Mouse (Mus musculus) forebrain, embryonic 13.5 days (tissue): ENCODE results near the gene Omt2b. TPM values are rescaled to one million over a fixed set of nuclear protein-coding genes. Genes with fewer than 3 reads are reported as not detected.
"Not testable (repeated sequence)": the region's sequence is repeated elsewhere in the genome, so short reads cannot be mapped to it uniquely, and the experiment has no call there.

Source experiments
- ATAC-seq: fragments of 200-750 bp; cut with Nextera tagmentation; 2 replicates; pipeline ENCODE4 v1.8.0; 2017
- H3K27ac ChIP-seq: fragments of 300-500 bp; sonication (generic); 2 replicates; pipeline ENCODE4 v1.5.1; 2015; ENCODE audit warnings: inconsistent platforms, mild to moderate bottlenecking, moderate library complexity
- H3K27me3 ChIP-seq: fragments of 300-500 bp; sonication (generic); 2 replicates; pipeline ENCODE4 v1.6.1; 2015; ENCODE audit warnings: mild to moderate bottlenecking, inconsistent platforms
- H3K36me3 ChIP-seq: fragments of 300-500 bp; sonication (generic); 2 replicates; pipeline ENCODE4 v1.6.1; 2015; ENCODE audit warnings: mild to moderate bottlenecking, inconsistent platforms; ENCODE audit not compliant: poor library complexity, severe bottlenecking
- H3K4me1 ChIP-seq: fragments of 300-500 bp; sonication (generic); 2 replicates; pipeline ENCODE4 v1.6.1; 2015; ENCODE audit warnings: inconsistent platforms
- H3K4me2 ChIP-seq: fragments of 300-500 bp; sonication (generic); 2 replicates; pipeline ENCODE4 v1.6.1; 2015; ENCODE audit warnings: inconsistent platforms, mild to moderate bottlenecking, moderate library complexity
- H3K4me3 ChIP-seq: fragments of 300-500 bp; sonication (generic); 2 replicates; pipeline ENCODE4 v1.5.1; 2015; ENCODE audit warnings: mild to moderate bottlenecking, inconsistent platforms
- H3K9ac ChIP-seq: fragments of 300-500 bp; sonication (generic); 2 replicates; pipeline ENCODE4 v1.6.1; 2015; ENCODE audit warnings: mild to moderate bottlenecking, inconsistent platforms
- H3K9me3 ChIP-seq: fragments of 300-500 bp; sonication (generic); replicated peaks from 2 replicates; pipeline ENCODE4 v1.6.1; 2016; ENCODE audit warnings: inconsistent platforms
- WGBS: fragments of 180-500 bp; shearing (Covaris S2); methylation state at CpG from one replicate; pipeline ENCODE4 v1.1.7; 2015; 5-methylcytosine and 5-hydroxymethylcytosine counted together
- polyA plus RNA-seq: library from polyadenylated mRNA; unstranded; fragments of >200 nt; fragmentation: Nextera tagmentation; extraction: Ambion mirVana; gene quantifications from 2 replicates; pipeline ENCODE4 v1.2.1, GENCODE M21; 2015

The Omt2b gene
- polyA plus RNA-seq, 1 experiment from 2014 or later: not detected

DNA sequence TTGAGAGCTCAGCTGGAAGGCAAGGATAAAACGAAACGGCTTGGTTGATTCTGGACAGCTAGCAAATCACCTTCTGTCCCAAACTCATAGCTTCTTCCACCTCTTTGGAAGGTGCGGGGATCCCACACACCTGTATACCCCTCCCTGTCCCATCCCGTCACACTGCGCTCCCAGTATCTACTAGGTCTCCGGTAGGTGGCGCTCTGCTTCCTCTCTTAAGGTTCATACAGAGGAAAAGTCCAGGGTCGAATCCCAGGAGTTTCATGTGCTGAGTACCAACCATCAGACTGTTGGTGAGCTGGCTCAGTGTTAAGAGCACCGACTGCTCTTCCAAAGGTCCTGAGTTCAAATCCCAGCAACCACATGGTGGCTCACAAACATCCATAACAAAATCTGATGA, 30.7 kb downstream of the Omt2b start:
- no peaks in the 10 kb centered on the region for H3K27me3 ChIP-seq
- H3K4me3 ChIP-seq: no peak overlapping the region
- no peak overlapping the region for H3K9ac ChIP-seq
- H3K27ac ChIP-seq: no peak overlapping the region
- ATAC-seq: peak; percentile 69; the same call in 1 of the 2 replicates
- no peaks in the 10 kb centered on the region for H3K36me3 ChIP-seq
- no peak overlapping the region for H3K4me2 ChIP-seq
- whole genome bisulfite sequencing: 14% methylated on average over 9 of the region's 9 CpGs
- H3K9me3 ChIP-seq: no peaks in the 10 kb centered on the region
- no peaks in the 10 kb centered on the region for H3K4me1 ChIP-seq

DNA sequence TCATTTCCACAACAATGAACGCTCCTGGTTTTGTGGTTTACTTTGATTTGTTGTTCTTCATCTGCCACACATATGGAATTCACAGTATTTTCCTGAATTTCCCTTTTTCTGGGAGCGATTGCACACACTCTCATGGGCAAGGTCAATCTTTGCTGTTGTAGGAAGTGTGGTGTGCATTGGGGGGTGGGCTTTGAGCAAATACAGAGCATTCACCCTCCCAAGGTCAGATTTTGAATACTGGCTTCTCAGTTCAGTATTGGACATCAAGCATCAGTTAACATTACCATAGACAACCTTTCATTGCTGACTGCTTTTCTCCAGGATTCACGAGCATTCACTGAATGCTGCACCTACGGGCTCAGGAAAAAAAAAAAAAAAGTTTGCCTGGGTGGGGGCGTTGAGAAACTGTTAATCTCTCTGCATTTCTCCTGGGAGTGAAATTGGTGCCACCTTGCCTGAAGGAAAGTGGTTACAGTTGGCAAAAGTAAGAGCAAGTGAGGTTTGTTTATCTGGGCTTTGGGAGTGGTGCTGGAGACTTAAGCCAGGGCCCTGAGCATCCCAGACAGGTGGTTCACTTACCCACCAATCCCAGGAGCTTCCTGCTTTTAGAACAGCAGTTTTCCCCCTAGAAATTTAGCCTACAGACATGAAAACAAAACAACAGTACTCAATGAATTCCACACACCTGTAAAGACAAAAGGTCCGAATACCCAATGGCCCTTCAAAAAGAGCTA, 32.5 kb downstream of the Omt2b start:
- no peak overlapping the region for H3K9ac ChIP-seq
- H3K36me3 ChIP-seq: no peaks in the 10 kb centered on the region
- H3K4me1 ChIP-seq: no peaks in the 10 kb centered on the region
- WGBS: 80% methylated on average over 6 of the region's 6 CpGs
- no peak for ATAC-seq
- no peak overlapping the region for H3K27ac ChIP-seq
- no peaks in the 10 kb centered on the region for H3K27me3 ChIP-seq
- H3K9me3 ChIP-seq: no peaks in the 10 kb centered on the region
- no peak overlapping the region for H3K4me3 ChIP-seq
- no peak overlapping the region for H3K4me2 ChIP-seq

DNA sequence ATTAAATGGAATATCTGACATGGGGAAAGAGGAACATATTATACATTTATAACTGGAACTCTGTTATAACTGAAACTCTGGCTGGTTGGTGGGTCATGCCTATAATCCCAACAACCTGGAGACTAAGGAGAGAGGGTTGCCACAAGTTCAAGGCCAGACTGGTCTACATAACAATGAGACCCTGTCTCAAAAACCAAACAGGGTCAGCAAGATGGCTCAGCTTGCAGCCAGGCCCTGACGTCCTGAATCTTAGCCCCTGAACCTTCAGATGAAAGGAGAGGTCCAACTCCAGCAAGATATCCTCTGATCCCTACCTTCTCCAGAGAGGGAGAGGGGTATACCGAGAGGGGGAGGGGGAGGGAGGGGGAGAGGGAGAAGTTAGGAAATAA, 33.1 kb downstream of the Omt2b start:
- 33% methylated on average over 2 of the region's 2 CpGs for WGBS
- Histone ChIP-seq H3K4me3 (no peak overlapping the region), H3K4me2 (no peak overlapping the region), H3K27ac (no peak overlapping the region), H3K4me1 (no peaks in the 10 kb centered on the region), H3K9me3 (no peaks in the 10 kb centered on the region), H3K27me3 (no peaks in the 10 kb centered on the region), H3K36me3 (no peaks in the 10 kb centered on the region), H3K9ac (no peak overlapping the region)
- ATAC-seq: no peak

- no peak overlapping the region for H3K4me3 ChIP-seq
- no peak overlapping the region for H3K27ac ChIP-seq
- no peaks in the 10 kb centered on the region for H3K4me1 ChIP-seq
- no peaks in the 10 kb centered on the region for H3K9me3 ChIP-seq
- 83% methylated on average over 6 of the region's 6 CpGs for WGBS
- H3K27me3 ChIP-seq: no peaks in the 10 kb centered on the region
- H3K36me3 ChIP-seq: no peaks in the 10 kb centered on the region
- no peak overlapping the region for H3K9ac ChIP-seq
- H3K4me2 ChIP-seq: no peak overlapping the region
- no peak for ATAC-seq
Measured at GRCm38 (mm10) chr9:78363374-78363773, 36.0 kb downstream of the Omt2b start.

DNA sequence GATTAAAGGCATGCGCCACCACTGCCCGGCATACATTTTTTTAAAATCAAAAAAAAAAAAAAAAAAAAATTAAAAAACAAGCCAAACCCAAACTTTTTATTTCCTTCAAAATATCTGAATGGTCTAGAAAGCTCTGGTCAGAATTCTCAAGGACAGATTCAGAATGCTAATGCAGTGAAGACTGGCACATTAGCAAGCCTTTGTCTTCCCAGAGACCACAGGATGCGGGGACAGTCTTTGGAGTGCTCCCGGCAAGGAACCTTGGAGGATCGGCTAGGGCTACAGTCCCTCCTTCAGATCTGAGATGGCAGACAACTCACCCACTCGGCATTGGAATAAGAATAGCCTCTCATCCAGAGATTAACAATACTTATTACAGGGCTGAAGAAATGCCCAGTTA, 37.3 kb downstream of the Omt2b start:
- Histone ChIP-seq H3K27ac (no peak overlapping the region), H3K27me3 (no peaks in the 10 kb centered on the region), H3K4me2 (no peak overlapping the region), H3K4me3 (no peak overlapping the region), H3K9ac (no peak overlapping the region), H3K36me3 (no peaks in the 10 kb centered on the region), H3K4me1 (no peaks in the 10 kb centered on the region), H3K9me3 (no peaks in the 10 kb centered on the region)
- no peak for ATAC-seq
- 90% methylated on average over 6 of the region's 6 CpGs for WGBS

- ATAC-seq: no peak
- Histone ChIP-seq H3K4me3 (no peak overlapping the region), H3K27me3 (no peaks in the 10 kb centered on the region), H3K27ac (no peak overlapping the region), H3K36me3 (no peaks in the 10 kb centered on the region), H3K9ac (no peak overlapping the region), H3K4me1 (no peaks in the 10 kb centered on the region), H3K9me3 (no peaks in the 10 kb centered on the region), H3K4me2 (no peak overlapping the region)
- WGBS: 45% methylated on average over 13 of the region's 13 CpGs
Measured at GRCm38 (mm10) chr9:78365850-78366544, 38.6 kb downstream of the Omt2b start.

GRCm38 (mm10) chr9:78367959-78368358, 40.6 kb downstream of the Omt2b start, which contains the start of gene Dppa5a:
Dppa5a (minus strand) TSS chr9:78368177.
- not testable (repeated sequence) for H3K9ac ChIP-seq, H3K4me3 ChIP-seq, ATAC-seq, H3K4me1 ChIP-seq, H3K9me3 ChIP-seq, H3K4me2 ChIP-seq, H3K36me3 ChIP-seq, H3K27ac ChIP-seq, H3K27me3 ChIP-seq
- 91% methylated on average over 16 of the region's 16 CpGs for WGBS

GRCm38 (mm10) chr9:78368671-78369293, 41.4 kb downstream of the Omt2b start:
- WGBS: 87% methylated on average over 3 of the region's 3 CpGs
- Histone ChIP-seq H3K27me3 (no peaks in the 10 kb centered on the region), H3K4me3 (no peak overlapping the region), H3K36me3 (no peaks in the 10 kb centered on the region), H3K9me3 (no peaks in the 10 kb centered on the region), H3K4me2 (no peak overlapping the region), H3K27ac (no peak overlapping the region), H3K9ac (no peak overlapping the region), H3K4me1 (no peaks in the 10 kb centered on the region)
- ATAC-seq: no peak

DNA sequence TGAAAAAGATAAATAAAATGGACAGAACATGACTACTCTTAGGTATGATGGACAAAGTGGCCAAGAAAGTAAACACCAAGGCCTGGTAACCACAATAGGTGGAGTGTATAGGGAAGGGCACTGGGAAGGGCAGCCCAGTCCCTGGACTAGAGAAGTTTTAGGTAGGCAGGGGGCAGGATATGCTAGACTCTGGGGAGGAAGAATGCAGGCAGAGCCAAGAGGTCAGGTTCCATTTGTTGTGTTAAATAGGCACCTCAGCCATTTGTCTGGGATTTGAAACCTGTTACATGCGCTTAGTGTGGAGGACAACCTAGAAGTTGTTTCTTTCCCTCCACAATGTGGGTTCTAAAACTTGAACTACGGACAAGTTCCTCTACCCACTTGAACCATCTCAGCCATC, 42.0 kb downstream of the Omt2b start:
- no peak overlapping the region for H3K4me2 ChIP-seq

DNA sequence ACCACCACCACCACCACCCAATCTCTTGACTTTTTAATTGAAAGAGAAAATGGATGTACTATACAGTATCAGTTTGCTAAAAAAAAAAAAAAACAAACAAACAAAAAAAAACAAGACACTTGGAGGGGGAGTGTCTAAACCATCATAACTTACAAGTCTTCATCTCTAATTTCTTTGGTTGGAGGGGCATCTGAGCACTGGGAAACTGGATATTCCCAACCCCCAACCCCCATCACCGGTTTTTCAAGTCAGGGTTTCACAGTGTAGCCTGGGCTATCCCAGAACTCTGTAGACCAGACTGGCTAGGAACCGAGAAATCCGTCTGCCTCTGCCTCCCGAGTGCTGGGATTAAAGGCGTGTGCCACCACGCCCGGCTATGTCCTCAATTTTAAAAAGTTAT, 42.4 kb downstream of the Omt2b start:
- Histone ChIP-seq H3K4me2 (no peak overlapping the region), H3K27ac (no peak overlapping the region), H3K9me3 (no peaks in the 10 kb centered on the region), H3K36me3 (no peaks in the 10 kb centered on the region), H3K9ac (no peak overlapping the region), H3K4me3 (no peak overlapping the region), H3K4me1 (no peaks in the 10 kb centered on the region), H3K27me3 (no peaks in the 10 kb centered on the region)
- WGBS: 88% methylated on average over 7 of the region's 7 CpGs
- ATAC-seq: no peak

More for the DNA sequence above, 42.0 kb downstream of the Omt2b start:
- H3K9me3 ChIP-seq: no peaks in the 10 kb centered on the region
- ATAC-seq: no peak
- no peak overlapping the region for H3K4me3 ChIP-seq
- no peaks in the 10 kb centered on the region for H3K4me1 ChIP-seq
- 89% methylated on average over 2 of the region's 2 CpGs for WGBS
- no peak overlapping the region for H3K9ac ChIP-seq
- H3K27ac ChIP-seq: no peak overlapping the region
- H3K27me3 ChIP-seq: no peaks in the 10 kb centered on the region
- no peaks in the 10 kb centered on the region for H3K36me3 ChIP-seq

DNA sequence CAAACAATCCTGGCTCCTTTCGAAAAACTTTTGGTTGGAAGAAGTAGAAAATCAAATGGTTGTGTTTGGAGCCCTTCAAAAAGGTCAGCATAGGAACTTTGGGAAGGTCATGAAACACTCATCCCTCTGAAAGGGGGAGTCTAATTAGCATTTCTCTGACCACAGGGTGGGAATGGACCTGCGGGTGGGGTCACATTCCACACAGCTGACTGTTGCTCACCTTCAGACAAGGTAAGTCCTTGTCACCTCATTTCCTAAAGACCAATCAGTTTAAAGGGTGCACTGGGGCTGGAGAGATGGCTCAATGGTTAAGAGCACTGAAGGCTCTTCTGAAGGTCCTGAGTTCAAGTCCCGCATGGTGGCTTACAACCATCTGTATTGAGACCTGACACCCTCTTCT, 44.1 kb downstream of the Omt2b start:
- ATAC-seq: no peak

GRCm38 (mm10) chr9:78372827-78373504, 45.6 kb downstream of the Omt2b start:
- H3K36me3 ChIP-seq: no peaks in the 10 kb centered on the region
- no peak overlapping the region for H3K4me3 ChIP-seq
- H3K27ac ChIP-seq: no peak overlapping the region
- H3K9me3 ChIP-seq: no peaks in the 10 kb centered on the region
- 88% methylated on average over 10 of the region's 10 CpGs for WGBS
- H3K4me1 ChIP-seq: peaks cover 6% of the 10 kb centered on the region
- H3K4me2 ChIP-seq: no peak overlapping the region
- no peaks in the 10 kb centered on the region for H3K27me3 ChIP-seq
- H3K9ac ChIP-seq: no peak overlapping the region
- no peak for ATAC-seq

More for the DNA sequence above, 44.1 kb downstream of the Omt2b start:
- H3K27me3 ChIP-seq: no peaks in the 10 kb centered on the region
- no peak overlapping the region for H3K4me3 ChIP-seq
- H3K9me3 ChIP-seq: no peaks in the 10 kb centered on the region
- H3K9ac ChIP-seq: no peak overlapping the region
- H3K36me3 ChIP-seq: no peaks in the 10 kb centered on the region
- no peak overlapping the region for H3K27ac ChIP-seq
- H3K4me2 ChIP-seq: no peak overlapping the region
- WGBS: 93% methylated on average over 3 of the region's 3 CpGs
- no peaks in the 10 kb centered on the region for H3K4me1 ChIP-seq
